Mouse (Mus musculus) cerebellum, adult 11-12 months (tissue): ENCODE results near the gene Specc1l.
"Not testable (repeated sequence)": the region's sequence is repeated elsewhere in the genome, so short reads cannot be mapped to it uniquely, and the experiment has no call there.

Experiments used
- DNase-seq: peaks from one replicate; pipeline ENCODE4 v3.0.0; 2022

The Specc1l gene

DNA sequence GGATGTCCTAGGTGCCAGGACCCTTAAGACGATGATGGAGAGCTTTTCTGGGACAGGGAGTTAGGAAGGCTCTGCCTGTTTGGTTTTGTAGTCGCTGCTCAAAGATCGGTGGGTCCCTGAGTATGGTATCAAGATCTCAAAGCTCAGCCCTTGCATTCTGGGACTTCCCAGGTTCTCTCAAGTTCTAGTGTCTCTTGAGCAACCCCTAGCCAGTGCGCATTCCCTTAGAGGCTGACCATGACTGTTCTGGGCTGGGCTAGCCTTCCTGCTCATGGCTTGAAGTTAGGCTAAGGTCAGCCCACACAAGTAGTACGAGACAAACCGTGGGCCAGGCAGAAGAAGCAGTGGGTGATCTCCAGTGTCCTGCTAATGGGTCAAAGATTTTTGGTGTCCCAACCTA lies 106.3 kb downstream of the Specc1l start:
- DNase-seq: no peak

DNA sequence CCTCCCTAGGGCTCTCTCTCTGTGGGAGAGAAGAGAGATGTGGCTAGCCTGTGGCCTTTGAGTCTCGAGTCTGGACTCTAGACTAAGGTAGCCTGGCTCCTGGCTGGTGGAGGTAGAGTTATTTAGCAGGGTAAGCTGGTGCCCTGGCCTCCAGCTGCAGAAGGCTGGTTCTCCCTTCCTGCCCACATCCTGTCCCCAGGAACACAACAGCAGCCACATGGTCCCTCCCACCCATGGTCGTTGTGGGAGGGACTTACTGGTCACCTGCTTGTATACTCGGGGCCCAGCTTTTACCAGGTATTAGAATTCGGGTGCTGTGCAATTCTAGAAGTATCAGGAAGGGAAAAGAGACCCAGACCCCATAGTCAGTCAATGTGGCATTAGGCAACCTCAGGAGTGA lies 108.4 kb downstream of the Specc1l start:
- DNase-seq: no peak

DNA sequence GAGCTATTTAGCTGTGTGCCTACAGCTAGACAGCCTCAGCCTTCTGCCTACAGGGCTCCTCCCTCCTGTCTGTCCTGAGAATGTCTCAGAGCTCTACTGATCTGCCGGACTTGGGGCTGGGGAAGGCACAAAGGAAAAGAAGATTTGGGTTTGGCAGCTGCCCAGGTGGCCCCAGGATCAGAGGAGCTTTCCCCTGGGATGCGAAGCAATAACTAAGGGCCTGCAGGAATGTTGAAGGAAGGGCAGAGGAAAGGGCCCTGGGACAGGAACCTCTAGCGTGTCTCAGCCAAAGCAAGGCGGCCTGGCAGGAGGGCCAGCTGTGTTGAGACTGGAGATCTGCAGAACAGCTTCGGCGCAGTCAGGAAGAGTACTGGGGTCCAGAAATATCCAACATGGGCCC lies 111.1 kb downstream of the Specc1l start:
- DNase-seq: no peak

DNA sequence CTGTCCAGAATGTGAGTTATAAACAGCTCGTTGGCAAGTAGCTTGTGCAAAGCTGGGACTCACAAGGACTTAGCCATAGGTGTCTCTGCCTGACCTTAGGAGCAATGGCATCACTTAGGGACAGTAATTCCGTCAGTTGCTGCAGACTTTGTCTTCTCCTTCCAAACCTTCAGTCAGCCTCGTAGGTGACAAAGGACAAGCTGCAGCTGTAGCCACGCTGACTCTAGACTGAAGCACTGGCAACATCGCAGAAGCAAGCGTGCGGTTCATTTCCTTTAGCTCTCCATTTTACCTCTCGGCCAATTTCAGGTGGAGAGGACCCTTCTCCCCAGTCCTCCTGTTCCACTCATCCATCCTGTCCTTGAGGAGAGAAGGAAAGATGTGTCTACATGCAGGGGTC lies 112.1 kb downstream of the Specc1l start:
- no peak for DNase-seq

DNA sequence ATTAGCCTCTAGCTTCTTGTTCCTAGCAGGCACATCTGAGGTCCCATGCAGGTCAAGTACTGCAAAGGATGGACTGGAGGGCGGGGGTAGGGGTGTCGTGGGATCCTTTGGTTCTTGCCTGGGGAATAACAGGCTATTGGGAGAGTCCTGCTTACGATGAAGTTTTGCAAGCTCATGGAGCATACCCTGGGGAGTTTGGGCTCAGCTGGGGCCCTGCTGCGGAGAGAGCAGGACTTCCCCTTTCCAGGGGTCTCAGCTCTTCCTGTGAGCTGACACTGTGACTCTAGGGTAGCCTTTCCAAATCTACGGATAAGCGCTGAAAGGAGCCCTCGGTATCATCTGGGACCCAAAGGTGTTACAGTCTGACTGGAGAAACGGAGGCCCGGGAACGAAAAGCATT lies 112.5 kb downstream of the Specc1l start:
- no peak for DNase-seq

DNA sequence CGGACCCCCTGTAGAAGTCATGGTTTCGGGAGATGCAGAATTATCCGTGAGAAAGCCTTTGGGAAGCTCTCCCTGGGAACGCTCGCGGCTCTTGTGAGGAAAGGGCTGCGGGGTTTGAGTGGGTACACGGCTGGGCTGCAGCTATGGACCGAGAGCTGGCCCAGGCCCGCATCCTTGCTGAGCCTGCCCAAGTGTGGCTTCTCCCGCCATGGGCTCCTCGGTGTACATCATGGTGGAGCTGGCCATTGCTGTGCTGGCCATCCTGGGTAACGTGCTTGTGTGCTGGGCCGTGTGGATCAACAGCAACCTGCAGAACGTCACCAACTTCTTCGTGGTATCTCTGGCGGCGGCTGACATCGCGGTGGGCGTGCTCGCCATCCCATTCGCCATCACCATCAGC lies 113.9 kb downstream of the Specc1l start:
- DNase-seq: no peak

DNA sequence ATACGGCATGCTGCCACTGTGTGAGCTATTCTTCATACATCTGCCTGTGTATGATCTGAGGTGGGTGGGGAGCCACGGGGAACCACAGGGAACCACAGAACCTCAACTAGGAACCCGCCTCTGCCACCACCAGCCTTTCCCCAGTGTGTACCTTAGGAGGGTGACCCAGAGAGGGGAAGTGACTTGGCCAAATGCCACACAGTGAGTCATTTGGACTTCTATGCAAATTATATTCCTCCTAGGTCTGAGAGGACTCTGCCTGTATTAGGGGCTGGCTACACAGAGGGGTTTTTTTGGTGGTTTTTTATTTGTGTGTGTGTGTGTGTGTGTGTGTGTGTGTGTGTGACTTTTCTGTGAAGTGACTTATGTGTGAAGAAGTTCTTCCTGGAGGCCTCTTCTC lies 114.7 kb downstream of the Specc1l start:
- no peak for DNase-seq

DNA sequence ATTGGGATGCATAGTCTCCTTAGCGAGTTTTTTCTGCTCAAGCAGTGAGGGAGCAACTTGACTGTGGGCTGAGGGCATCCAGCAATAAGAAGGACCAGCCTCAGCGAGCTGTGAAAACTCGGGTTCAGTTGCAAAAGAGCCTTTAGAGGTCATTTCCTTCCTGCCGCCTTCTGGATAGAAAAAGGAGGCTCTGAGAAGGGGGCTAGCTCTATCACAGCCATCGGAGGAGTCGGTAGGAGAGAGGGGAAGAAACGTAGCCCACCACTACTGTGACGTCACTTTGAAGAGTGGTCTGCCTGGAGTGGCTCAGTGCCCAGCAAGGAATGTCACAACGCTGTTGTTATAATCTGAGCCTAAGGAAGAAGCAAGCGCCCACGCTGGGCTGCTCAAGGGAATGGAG lies 115.2 kb downstream of the Specc1l start:
- DNase-seq: no peak

DNA sequence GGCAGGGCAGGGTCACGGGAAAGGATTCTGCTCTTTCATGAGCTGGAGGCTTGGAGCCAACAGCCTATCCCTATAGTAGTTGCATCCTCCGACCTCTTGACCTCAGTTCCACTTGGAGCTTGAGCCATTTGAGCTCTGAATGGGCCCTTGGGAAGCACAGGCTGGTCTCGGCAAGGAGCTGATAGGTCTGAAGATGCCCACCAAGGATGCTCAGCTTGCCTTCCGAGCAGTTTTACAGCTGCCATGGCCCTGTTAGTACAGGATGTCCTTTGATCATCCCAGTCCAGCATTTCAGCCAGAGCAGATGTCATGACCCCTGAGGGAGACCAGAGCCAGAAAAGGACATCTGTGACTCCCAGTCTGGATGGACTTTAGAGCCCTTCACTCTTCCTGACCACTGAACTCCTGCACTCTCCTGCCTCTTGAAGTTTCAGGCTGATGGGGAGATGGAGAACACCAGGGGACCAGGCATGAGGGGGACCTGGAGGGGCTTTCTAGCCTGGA lies 116.4 kb downstream of the Specc1l start:
- DNase-seq: no peak

DNA sequence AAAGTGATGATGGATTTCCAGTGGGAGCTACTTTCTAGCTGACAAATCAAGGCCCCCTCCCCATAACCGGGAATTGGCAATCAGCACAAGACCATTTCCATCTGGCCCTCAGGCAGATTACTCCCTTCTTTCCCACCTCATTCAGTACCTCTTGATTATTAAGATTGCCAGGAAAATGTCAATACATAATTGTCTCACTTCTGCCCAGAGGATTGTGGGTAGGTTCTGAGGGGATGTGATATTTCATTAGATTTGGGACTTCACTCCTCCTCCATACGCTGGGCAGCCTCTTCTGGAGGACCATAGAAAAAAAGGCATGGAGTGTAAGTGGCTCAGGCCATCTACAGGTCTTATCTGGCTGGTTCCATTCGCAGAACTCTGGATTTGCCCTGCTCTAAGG lies 120.4 kb downstream of the Specc1l start:
- no peak for DNase-seq

DNA sequence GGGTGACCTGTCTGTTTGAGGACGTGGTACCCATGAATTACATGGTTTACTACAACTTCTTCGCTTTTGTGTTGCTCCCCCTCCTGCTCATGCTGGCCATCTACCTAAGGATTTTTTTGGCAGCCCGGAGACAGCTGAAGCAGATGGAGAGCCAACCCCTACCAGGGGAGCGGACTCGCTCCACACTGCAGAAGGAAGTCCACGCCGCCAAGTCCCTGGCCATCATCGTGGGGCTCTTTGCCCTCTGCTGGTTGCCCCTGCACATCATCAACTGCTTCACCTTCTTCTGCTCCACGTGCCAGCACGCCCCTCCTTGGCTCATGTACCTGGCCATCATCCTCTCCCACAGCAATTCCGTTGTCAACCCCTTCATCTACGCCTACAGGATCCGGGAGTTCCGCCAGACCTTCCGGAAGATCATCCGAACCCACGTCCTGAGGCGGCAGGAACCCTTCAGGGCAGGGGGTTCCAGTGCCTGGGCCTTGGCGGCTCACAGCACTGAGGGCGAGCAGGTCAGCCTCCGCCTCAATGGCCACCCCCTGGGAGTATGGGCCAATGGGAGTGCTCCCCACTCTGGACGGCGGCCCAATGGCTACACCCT lies 121.4 kb downstream of the Specc1l start:
- peak; percentile 54 for DNase-seq

DNA sequence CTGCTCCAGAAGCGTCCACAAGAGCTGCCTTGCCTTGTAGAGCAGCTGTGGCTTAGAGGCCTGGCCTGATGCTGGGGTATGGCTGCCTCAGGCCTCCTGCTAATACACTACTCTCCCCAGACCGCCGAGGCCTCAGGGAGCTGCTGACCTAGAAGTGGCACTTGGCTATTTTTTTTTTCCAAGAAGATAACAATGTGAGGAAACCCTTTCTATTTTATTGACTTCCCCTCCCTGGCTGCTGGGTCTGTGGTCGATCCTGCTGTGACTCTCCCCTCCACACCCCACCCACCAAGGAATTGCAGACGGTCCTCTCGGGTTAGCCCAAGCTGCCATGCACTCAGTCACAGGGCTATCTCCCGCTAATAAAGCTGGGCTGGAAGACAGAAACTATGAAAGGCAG lies 122.3 kb downstream of the Specc1l start:
- no peak for DNase-seq

DNA sequence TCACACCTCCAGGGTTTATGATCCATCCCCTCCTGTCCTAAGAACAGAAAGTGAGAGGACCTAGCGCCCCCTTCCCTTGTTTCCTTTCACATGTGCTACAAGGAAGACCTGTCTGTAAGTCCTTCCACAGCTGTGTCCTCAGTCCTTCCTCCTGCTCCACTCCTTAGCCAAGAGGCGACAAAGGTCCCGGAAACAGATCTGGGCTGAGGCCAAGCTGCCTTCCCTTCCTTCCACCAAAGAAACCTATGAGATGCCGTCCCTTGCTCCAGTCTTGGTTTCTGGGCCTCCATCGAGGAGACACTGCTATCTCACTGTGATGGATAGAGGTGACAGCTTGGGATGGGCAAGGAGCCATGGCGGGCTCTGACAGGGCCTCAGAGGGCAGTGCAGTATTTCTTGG lies 123.2 kb downstream of the Specc1l start:
- no peak for DNase-seq

DNA sequence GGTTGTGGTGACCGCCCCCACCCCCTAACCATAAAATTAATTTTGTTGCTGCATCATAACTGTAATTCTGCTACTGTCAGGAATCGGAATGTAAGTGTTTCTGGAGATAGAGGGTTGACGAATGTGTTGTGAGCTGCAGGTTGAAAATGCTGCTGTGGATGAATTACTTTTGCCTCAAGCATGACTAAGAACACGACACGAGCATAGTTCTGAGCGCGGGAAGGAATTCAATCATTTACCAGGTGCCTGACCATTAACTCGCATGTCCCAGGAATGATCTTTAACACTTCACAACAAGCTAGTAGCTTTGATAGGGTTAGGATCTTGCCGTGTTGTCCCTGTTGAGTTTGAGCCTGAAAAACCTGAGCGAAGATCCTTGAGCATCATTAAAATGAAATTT lies 125.4 kb downstream of the Specc1l start:
- no peak for DNase-seq

DNA sequence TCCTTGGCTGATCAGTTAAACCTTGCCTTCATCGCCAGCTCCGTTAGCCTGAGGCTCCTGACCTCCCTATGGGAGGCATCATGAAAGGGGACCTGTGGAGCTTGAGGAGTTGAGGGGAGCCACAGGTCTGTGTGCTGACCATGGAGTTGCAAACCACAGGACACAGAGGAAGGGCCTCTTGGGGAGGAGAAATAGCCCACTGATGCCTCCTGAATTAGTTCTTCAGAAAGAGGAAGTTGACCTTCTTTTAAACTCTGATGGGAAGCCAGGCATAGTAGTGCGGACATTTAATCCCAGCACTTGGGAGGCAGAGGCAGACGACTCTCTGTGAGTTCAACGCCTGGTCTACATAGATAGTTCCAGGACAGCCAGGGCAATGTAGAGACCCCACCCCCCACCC lies 127.0 kb downstream of the Specc1l start:
- DNase-seq: no peak

DNA sequence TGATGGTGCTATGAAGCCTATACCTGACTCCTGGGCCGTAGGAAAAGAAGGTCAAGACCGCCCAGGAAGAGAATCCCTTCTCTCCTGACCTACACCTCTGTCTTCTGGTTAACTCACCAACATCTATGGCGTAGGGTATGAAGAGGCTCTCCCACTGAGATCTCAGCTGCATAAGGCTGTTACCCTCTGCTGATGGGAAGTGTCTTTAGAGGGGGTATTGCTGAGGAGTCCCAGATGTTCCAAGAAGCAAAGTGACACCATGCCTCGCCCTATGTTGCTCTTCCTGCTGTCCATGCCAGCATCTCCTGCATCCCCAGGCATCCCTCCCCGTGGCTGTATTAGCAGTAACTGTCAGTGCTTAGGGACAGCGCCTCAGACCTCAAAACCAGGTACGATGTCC lies 127.5 kb downstream of the Specc1l start:
- no peak for DNase-seq

DNA sequence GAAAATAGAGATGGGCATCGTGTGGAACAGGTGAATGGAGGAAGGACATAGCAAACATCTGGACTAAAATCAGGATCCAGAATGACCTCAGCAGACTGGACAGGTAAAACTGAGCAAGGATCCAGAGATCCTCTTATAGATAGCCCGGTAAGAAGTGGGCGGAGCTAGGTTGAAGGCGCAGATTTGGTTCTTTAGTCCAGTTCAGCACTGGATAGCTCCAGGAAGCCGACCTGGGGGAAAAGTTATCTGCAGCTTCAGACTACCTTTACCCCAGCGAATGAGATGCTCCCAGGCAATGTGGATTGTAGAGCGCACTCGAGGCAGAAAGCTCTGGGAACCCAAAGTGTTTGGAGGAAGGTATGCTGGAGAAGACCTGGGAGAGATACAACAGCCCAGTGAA lies 130.1 kb downstream of the Specc1l start:
- DNase-seq: no peak

DNA sequence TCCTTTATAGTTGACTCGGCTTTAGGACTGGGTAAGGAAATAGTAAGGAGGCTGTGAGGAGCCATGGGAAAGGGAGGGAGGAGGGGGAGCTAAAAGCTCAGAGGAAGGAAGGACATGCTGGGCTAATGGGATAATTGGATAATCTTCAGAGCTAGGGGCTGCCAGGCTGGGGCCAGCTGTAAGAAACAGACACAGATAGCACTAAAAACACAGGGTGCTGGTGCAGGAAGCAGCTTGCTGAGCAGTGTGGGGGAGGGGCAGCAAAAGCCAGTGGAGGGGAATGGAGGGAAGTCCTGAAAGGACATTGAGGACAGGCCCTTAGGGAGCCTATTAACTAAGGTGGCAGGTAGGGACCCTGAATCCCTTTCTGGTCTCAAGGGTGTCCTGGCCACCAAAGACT lies 132.7 kb downstream of the Specc1l start:
- DNase-seq: not testable (repeated sequence)

DNA sequence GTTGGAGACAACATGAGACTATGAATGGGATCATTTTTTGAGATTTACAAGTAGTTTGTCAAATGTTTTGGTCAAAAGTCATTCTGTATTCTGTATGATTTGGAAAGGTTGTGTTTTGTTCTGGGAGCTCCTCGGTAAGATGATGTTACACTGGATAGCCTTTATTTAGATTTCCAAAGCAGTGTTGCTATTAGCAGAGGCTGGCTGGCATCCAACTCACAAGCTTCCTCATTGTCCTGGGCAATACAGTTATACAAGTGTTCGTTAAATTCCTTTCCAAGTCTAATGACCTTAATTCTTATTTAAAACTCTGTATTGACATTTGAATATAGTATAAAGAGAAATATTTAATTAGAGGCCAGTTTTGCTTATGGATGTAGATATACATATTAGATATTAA lies 133.4 kb downstream of the Specc1l start:
- no peak for DNase-seq

DNA sequence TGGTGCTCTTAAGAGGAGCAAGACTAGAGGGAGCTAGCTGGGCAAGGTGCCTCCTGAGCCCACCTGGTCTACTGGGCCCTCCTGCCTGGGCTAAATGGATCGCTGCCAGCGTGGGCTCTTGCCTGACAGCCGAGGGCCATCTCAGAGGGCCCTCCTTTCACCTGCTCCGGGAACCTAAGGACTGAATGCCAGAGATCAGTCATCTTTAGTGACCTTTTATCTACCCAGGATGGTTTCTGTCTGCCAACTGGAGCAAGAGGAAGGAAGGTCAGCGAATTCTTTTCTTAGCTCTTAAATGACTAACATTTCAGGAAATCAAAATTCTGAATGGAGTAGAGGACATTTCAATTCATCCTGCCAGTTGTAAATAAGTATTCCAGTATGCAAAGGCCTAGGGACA lies 138.7 kb downstream of the Specc1l start:
- no peak for DNase-seq

DNA sequence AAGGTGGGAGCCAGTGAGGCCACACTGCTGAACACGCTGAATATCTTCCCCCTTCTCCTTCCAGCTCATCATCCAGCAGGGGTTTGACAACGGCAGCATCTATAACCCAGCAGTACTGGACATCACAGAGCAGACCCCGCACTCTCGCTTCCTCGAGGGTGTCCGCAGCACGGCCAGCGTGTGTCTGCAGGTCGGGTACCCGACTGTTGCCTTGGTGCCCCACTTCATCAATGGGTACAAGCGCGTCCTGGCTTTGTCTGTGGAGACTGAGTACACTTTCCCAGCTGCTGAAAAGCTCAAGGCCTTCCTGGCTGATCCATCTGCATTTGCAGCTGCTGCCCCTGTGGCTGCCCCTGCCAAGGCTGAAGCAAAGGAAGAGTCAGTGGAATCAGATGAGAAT lies 140.7 kb downstream of the Specc1l start:
- DNase-seq: no peak

DNA sequence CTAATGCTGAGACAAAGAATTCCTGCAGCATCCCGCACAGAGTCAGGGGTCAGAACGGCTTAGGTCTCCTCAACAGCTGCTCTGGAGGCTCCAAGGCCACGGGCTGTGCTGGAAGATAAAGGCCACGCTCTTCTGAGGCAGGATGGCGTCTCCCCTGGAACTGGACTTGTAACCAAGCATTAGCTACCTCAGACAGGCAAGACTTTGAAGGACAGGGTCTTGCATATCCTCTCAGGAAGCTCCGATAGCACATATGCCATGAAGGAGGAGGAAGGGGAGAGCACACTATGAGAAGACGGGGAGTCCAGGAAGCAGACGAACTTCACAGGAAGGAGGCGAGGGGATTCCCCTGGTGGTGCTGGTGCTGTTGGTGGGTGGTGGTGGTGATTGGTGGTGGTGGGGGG lies 142.0 kb downstream of the Specc1l start:
- not testable (repeated sequence) for DNase-seq

DNA sequence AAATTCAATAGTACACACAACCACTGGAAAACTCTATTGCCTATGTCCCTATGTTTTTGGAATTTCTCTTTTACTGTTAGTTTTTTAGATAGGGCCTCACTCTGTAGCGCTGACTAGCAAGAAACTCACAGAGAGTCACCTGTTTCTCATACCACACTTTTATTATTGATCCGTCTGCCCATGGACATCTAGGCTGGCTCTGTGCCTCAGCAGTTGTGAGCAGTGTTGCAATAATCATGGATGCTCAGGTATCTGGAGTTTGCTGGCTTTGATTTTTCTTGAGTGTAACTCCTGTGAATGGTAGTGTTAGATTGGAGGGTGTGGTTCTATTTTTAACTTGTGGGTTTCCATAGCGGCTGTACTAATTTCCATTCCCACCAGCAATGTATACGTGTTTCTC lies 143.5 kb downstream of the Specc1l start:
- no peak for DNase-seq
